Mouse (Mus musculus) ES-E14 (cell line): ENCODE results near the gene Rai14.

ENCODE experiments used
- CHD2 ChIP-seq: IDR thresholded peaks from 2 replicates; pipeline ENCODE4 v1.6.1; 2014; ENCODE audit warnings: mild to moderate bottlenecking, low read depth, low read length, inconsistent platforms
- HCFC1 ChIP-seq: IDR thresholded peaks from 2 replicates; pipeline ENCODE4 v1.6.1; 2012; ENCODE audit warnings: low read length, inconsistent platforms, borderline replicate concordance; ENCODE audit not compliant: insufficient read depth
- MAFK ChIP-seq: IDR thresholded peaks from 2 replicates; pipeline ENCODE4 v1.6.1; 2014; ENCODE audit warnings: mild to moderate bottlenecking, low read depth, low read length, inconsistent platforms; ENCODE audit not compliant: insufficient read depth
- ZC3H11A ChIP-seq: IDR thresholded peaks from 2 replicates; pipeline ENCODE4 v1.6.1; 2012; ENCODE audit warnings: low read depth, mild to moderate bottlenecking, inconsistent platforms, low read length, borderline replicate concordance
- ZNF384 ChIP-seq: IDR thresholded peaks from 2 replicates; pipeline ENCODE4 v1.6.1; 2012; ENCODE audit warnings: low read depth, low read length, inconsistent platforms

GRCm38 (mm10) chr15:10656146-10656545 lies 58.3 kb downstream of the Rai14 start:
- no peak for TF ChIP-seq MAFK
- TF ChIP-seq ZC3H11A: no peak
- no peak for TF ChIP-seq HCFC1
- TF ChIP-seq CHD2: no peak
- no peak for TF ChIP-seq ZNF384
